14 mouse cellular contexts compared by ENCODE assay signal in genomic region chr10:83320870-83321269, GRCm38 (mm10). TPM values are rescaled to one million over a fixed set of nuclear protein-coding genes. Genes with fewer than 3 reads are reported as not detected.
DNase-seq lines count a peak whose midpoint lies in the region; TF ChIP-seq lines count a peak whose summit lies in the region.
"Had no signal": no experiment of that assay in that cellular context is flagged by ENCODE, and none has a peak within 500 bp of the region (broad histone marks: within the 10 kb centered on the region; RNA-seq: fewer than 3 reads in every experiment).

No protein-coding gene starts in this region.

- no peak overlapping the region for H3ac ChIP-seq in myocyte (ENCODE audit: control insufficient read depth, insufficient read length)

- peaks cover 20% of the 10 kb centered on the region for H3K79me2 ChIP-seq in myocyte (ENCODE audit: control insufficient read depth, insufficient read depth)

- H3K27me3 ChIP-seq in myocyte (ENCODE audit: control insufficient read depth, insufficient read depth, insufficient read length), result no peaks in the 10 kb centered on the region
- H3K27me3 ChIP-seq: heart, embryonic 13.5 days; hindbrain, embryonic 13.5 days had no signal

- peak; percentile 30 to 44 for DNase-seq in layer of hippocampus, adult 8-10 months (ENCODE audit: low spot score in 2 of 2)
- DNase-seq in layer of hippocampus, postnatal 10 days (ENCODE audit: low spot score in 2 of 2), result no peak
- peak; percentile 42 for DNase-seq in adrenal gland, postnatal 10 days
- peak; percentile 81 for DNase-seq in cerebellum, adult 9-11 months
- DNase-seq in lung, adult 2 months, result no peak
- no peak for DNase-seq in heart, postnatal 14 days
- DNase-seq in left cerebral cortex, adult 18-20 months (ENCODE audit: low spot score in 2 of 2), result no peak
- DNase-seq: liver; lung, postnatal 10 days had no signal

- no peak overlapping the region for H3K4me3 ChIP-seq in myocyte
- no peak overlapping the region for H3K4me3 ChIP-seq in lung, adult 2 months (replicated peaks; ENCODE audit: extremely low read depth, low read depth, low read length)
- H3K4me3 ChIP-seq: heart, embryonic 13.5 days; hindbrain, embryonic 13.5 days; left cerebral cortex, adult 2 months had no signal

- intact Hi-C loops in heart, postnatal 14 days (cut with DNase I), result no loop called here

- no peak for TF ChIP-seq CTCF in lung, adult 2 months (IDR thresholded peaks at IDR 0.05; ENCODE audit: insufficient read depth, low read length)

- H3K4me2 ChIP-seq in myocyte (ENCODE audit: low read depth), result peak overlapping the region; percentile 48
- H3K4me2 ChIP-seq: heart, embryonic 13.5 days; hindbrain, embryonic 13.5 days had no signal

- H3K36me3 ChIP-seq in myocyte (ENCODE audit: control insufficient read depth, insufficient read depth), result no peaks in the 10 kb centered on the region
- H3K36me3 ChIP-seq: heart, embryonic 13.5 days had no signal

- no peaks in the 10 kb centered on the region for H3K4me1 ChIP-seq in lung, adult 2 months (ENCODE audit: control insufficient read depth, insufficient read depth, low read length)
- H3K4me1 ChIP-seq: hindbrain, embryonic 13.5 days had no signal

- WGBS in lung, adult 2 months, result 85% methylated on average over 7 of the region's 7 CpGs

- no peak for TF ChIP-seq POLR2A in myocyte (IDR thresholded peaks at IDR 0.05; ENCODE audit: insufficient read length, low read depth)
- TF ChIP-seq POLR2A in lung, adult 2 months (IDR thresholded peaks at IDR 0.05; ENCODE audit: borderline replicate concordance, extremely low read depth, low read depth, low read length), result no peak

TF ChIP-seq in myocyte, 11 proteins besides CTCF, POLR2A, EP300 and RAD21:
- TF ChIP-seq POLR2AphosphoS2 (IDR thresholded peaks at IDR 0.05; ENCODE audit: insufficient read length, low read depth), result no peak
- TF ChIP-seq TCF3 (IDR thresholded peaks at IDR 0.05; ENCODE audit: insufficient read length, low read depth), result no peak
- 0 out of 2 replicates have a peak, but pooled peaks have one; percentile 29 for TF ChIP-seq CEBPB (IDR thresholded peaks at IDR 0.05; ENCODE audit: insufficient read depth, poor library complexity, severe bottlenecking)
- TF ChIP-seq MAX (IDR thresholded peaks at IDR 0.05; ENCODE audit: low read depth), result no peak
- TF ChIP-seq SRF (IDR thresholded peaks at IDR 0.05; ENCODE audit: control insufficient read depth, insufficient read length, low read depth), result no peak

RNA-seq across cellular contexts. Expression of gene Slc41a2, which starts 16.8 kb away (rescaled TPM):
- total RNA-seq in layer of hippocampus, adult 8-10 months (2022), result 10 to 100 TPM; 22.7 to 29.9 (median 24.5) TPM
- total RNA-seq in layer of hippocampus, postnatal 10 days (2021), result 10 to 100 TPM; 35.4 to 43.7 TPM
- 1 to 10 TPM; 4.5 to 5.2 TPM for total RNA-seq in adrenal gland, postnatal 10 days (2021)
- polyA plus RNA-seq in myocyte (2012; fragmentation: generic; extraction: Trizol), result 5.3 TPM
- 2.4 and 4.0 TPM in 2 replicates for polyA plus RNA-seq in lung, adult 2 months (2012; rRNA removed)
- total RNA-seq in heart, postnatal 14 days (2021), result 1 to 10 TPM in 1 of 2 experiments, under 1 TPM in 1; 0.84 to 1.5 TPM
- 10 to 100 TPM; 25.4 to 26.8 TPM for total RNA-seq in left cerebral cortex, adult 18-20 months (2021)
- total RNA-seq: common myeloid progenitor, adult 5-6 weeks had no signal

RNA-seq across cellular contexts. Expression of gene D10Wsu102e, which starts 39.2 kb away (rescaled TPM):
- 1 to 10 TPM; 2.9 to 3.5 (median 3.3) TPM for total RNA-seq in layer of hippocampus, adult 8-10 months (2022)
- 1 to 10 TPM; 2.7 to 3.1 TPM for total RNA-seq in layer of hippocampus, postnatal 10 days (2021)
- under 1 TPM; 0.63 to 1.00 TPM for total RNA-seq in adrenal gland, postnatal 10 days (2021)
- 0.50 TPM for polyA plus RNA-seq in myocyte (2012; fragmentation: generic; extraction: Trizol)
- polyA plus RNA-seq in lung, adult 2 months (2012; rRNA removed), result 0.16 and 0.24 TPM in 2 replicates
- total RNA-seq in heart, postnatal 14 days (2021), result under 1 TPM; 0.66 to 0.67 TPM
- 1 to 10 TPM; 3.0 to 3.5 TPM for total RNA-seq in left cerebral cortex, adult 18-20 months (2021)

Comparison
In these comparisons a context has a peak if more than half of its experiments do, and no peak if none do; other contexts are left out.
1. DNase-seq: peak in layer of hippocampus, adult 8-10 months (2 of 2), adrenal gland, postnatal 10 days (single experiment) and cerebellum, adult 9-11 months (single experiment); none in layer of hippocampus, postnatal 10 days (0 of 2), lung, adult 2 months (single experiment), heart, postnatal 14 days (0 of 2) and left cerebral cortex, adult 18-20 months (0 of 2).